Mouse (Mus musculus) kidney, postnatal 4 days (tissue): Measurements from ENCODE around the gene Fabp6.

Experiments
- DNase-seq, 2 experiments: peaks; one replicate each; pipeline ENCODE4 v3.0.0; 2021; ENCODE audit warnings: mixed read lengths in 2 of 2

The Fabp6 gene

GRCm38 (mm10) chr11:43601440-43601839 lies at the start of gene Fabp6:
Fabp6 (minus strand) TSS chr11:43601540.
- no peak for DNase-seq

- peak in 1 of 2 experiments; percentile 20 for DNase-seq
These were observed 43.9 kb upstream of the Fabp6 start for GRCm38 (mm10) chr11:43645286-43645685.

- DNase-seq = peak; percentile 89 to 93
These were observed 41.8 kb upstream of the Fabp6 start for GRCm38 (mm10) chr11:43643180-43643591.

GRCm38 (mm10) chr11:43638486-43638885 lies 37.1 kb upstream of the Fabp6 start:
- DNase-seq = no peak

DNA sequence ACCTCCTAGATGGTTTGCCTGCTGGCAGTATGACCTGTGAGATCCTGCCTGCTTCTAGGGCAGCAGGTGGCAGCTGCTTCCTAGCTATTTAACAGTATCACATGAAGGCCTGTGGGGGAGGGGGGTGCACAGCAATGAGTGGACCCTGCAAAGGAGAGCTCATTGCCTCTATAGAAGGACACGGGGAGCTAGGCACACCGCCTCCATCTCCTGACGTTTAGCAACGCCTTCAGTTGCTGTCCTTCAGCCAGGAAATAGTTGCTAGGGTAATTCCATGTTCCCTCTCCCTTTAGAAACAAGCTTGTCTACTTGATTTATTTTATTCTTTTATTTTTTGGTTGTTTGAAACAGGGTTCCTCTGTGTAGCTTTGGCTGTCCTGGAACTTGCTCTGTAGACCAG lies 35.4 kb upstream of the Fabp6 start:
- DNase-seq = peak in 1 of 2 experiments; percentile 20

DNA sequence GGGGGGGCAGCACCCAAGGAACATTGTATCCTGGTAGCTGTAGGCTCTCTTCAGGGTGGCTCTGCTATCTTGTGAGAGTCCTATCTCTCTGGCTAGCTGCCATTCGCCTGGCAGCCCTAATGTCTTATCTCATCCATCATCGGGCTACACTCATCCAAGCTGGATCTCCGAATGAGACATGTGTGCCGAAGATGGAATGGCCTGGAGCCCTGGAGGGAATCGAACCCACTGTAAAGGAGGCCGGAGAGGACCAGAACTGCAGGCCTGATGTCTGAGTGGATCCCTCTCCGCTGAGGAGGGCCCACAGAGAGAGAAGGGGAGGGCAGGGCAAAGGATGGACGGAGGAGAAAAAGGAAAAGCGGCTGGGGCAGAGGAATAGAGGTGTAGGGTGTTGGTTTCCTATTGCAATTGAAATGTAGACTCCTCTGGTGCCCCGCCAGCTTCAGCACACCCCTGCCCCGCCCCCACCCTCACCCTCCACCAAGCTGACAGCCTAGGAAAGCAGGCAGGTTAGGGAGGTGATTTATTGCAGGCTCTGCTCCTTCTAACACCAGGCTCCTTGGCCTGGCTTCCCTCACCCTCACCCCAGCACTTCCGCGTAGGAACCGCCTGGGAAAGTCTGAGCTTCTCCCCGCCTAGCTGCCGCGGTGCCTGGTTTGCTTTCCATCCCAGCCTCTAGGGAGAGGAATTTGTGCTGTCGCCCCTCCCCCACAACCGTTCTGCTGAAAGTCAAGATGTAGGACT lies 32.5 kb upstream of the Fabp6 start:
- DNase-seq = peak; percentile 89 to 93

DNA sequence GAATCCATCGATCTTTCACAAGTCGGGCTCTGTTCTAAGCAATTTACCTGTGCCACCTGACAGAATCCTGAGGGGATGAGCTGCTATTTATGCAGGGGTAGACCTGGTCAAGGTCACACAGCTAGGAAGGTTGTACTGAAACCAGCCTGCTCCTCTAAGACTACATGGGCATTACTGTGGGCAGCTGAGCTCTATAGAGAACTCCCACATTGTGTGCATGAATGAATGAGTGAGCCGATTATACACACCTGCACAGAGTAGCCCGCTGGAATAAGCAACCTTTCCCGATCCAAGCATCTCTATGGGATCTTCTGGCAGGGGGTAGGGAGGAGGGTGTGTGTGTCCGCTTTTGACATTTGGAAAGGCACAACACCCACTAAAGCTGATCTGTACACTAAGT lies 31.8 kb upstream of the Fabp6 start:
- no peak for DNase-seq

DNA sequence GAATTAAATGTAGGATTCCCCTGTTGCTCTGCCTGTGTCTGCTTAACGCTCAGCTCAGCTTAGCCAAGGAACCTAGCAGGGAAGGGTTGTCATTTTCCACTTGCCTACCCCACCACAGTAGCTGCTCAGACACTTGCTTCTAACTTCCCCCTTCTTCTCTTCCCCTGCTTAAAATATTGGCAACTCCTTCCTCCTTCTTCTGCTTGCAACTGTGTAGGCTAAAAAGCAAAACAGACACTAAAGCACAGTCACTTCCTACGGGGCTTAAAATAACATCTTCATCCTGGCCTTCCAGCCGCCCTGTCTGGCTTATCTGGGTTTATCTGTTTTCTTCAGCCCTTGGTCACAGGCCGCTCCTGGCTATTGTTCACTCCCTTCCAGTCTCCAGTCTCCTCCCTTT lies 31.2 kb upstream of the Fabp6 start:
- no peak for DNase-seq

DNA sequence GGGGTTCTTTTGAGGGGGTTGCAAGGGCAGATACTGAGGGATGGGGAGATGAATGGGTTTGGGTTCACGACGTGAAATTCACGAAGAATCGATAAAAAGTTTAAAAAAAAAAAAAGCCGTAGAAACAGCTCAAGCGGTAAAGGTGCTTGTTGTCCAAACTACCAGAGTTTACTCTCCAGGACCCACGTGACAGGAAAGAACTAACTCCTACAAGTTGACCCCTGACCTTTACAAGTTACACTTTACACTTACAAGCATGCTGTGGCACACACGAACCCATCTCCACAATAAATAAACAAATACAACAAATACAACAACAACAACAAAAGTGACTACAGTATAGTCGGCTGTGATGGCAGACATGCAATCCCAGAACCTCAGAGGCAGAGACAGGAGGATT lies 30.3 kb upstream of the Fabp6 start:
- DNase-seq = no peak

DNA sequence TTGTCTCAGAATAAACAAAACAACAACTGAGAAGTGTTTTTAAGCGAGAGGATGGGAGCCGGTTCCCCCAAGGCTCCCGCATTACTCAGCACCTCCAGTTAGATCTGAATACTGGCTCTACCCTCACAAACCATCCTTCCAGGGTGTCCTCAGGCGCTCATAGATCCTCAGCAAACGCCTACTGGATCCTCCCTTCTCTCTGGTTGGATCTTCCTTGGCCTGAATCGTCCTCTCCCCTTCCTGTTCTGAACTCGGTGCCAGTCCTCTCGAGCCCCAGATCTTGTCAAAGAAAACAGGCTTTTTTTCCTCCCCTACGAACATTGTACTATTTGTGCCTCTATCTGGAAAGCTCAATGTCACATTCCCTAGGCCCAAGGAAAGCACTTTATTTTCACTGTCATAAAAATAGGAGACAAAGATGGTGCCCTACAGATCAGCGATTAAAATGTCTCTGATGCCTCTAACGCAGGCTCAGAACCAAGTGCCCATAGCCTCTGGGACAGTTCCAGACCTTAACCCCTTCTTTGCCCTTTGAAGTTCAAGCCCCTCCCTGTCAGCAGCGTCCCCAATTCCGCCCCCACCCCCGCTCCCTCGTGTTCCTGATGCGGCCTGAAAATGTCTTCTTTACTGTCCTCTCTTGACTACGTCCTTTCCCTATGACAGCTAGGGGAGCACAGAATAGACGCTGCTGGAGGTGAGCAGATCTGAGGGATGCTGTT lies 25.7 kb upstream of the Fabp6 start:
- no peak for DNase-seq

DNA sequence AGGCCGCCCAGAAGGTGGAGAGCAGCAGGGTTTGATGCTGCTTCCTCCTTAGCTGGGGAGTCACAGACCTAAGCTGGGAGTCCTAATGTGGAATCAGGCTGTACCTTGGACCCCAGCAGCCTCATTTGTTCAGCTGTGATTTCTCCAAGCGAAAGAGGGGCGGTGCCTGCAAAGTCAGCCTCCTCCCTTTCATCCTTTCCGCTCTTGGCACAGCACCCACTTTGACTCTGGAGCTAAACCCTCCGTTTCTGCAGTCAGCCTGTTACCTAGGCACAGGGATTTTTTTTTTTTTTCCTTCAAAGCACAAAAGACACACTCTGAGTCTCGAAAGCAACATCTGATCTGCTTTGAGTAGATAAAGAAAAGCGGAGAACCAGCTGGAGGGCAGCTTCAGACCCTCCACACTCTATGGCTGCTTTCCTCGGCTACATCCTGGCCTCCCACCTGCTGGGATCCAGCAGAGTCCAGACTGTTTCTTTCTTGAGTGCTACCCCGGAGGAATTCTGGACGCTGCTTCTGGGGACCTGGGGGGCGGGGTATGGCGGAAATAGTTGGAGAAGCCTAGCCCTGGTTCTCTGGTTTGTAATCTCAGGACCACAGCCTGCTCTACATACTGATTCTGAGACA lies 25.1 kb upstream of the Fabp6 start:
- peak; percentile 78 to 86 for DNase-seq

DNA sequence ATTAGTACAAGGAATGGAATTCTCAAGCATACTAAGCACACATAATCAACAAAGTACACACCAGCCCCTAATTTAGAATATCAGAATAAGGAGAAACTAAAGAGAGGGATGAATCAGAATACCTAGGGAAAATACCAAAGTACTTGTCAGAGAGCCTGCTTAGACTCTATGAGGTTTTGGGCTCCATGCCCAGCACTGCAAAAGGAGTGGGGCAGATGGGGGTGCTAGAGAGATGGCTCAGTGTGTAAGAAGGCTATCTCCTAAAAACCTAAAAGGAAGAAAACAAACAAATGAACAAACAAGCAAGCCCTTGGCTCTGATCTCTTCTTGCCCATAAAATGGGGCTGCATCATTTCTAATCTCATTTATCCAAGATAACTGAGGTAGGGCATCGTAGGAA lies 23.0 kb upstream of the Fabp6 start:
- DNase-seq = no peak

- DNase-seq = peak; percentile 60 to 72
These were observed 20.4 kb upstream of the Fabp6 start for GRCm38 (mm10) chr11:43621769-43622168.

DNA sequence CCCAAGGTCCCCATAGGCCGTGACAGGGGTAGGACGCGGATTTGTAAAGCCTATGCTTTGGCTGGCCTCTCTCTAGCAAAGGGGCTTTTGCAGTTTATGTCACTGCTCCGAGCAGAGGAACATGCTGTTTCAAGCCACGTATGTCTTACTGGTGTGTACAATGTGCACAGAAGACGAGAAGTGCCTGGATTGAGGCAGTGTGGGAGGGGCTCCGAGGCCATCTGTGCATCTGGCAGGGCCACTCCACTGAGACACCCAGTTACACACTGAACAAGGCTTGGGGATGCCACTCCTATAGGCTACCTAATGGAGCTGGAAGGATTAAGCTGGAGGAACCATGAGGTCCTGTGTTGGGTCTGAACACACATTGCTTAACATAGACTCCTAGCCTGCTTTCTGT lies 17.1 kb upstream of the Fabp6 start:
- DNase-seq = no peak

DNA sequence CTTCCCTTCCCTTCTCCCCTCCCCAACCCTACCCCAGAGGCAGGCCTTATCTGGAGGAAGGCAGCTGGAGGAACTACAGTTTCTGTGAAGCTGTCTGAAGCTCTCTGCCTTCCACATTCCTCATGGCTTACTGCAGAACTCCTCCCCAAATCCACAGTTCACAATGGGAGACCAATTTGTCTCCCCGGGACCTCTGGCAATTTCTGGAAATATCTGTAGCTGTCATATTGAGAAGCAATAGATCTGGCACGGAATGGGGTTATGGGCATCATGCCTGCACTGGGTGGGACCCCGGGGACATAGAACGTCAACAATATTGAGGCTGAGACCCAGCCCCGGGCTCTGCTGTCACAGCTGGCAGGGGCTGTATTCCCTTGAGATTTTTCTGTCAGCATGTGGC lies 16.6 kb upstream of the Fabp6 start:
- peak; percentile 49 to 58 for DNase-seq

- peak; percentile 89 to 91 for DNase-seq
These were observed 11.6 kb upstream of the Fabp6 start for GRCm38 (mm10) chr11:43612834-43613488.

GRCm38 (mm10) chr11:43610662-43611033 lies 9.3 kb upstream of the Fabp6 start:
- DNase-seq = no peak

- no peak for DNase-seq
These were observed 8.8 kb upstream of the Fabp6 start for GRCm38 (mm10) chr11:43610006-43610661.

- no peak for DNase-seq
These were observed 7.1 kb upstream of the Fabp6 start for GRCm38 (mm10) chr11:43608440-43608839.

GRCm38 (mm10) chr11:43605859-43606258 lies 4.5 kb upstream of the Fabp6 start:
- no peak for DNase-seq

DNA sequence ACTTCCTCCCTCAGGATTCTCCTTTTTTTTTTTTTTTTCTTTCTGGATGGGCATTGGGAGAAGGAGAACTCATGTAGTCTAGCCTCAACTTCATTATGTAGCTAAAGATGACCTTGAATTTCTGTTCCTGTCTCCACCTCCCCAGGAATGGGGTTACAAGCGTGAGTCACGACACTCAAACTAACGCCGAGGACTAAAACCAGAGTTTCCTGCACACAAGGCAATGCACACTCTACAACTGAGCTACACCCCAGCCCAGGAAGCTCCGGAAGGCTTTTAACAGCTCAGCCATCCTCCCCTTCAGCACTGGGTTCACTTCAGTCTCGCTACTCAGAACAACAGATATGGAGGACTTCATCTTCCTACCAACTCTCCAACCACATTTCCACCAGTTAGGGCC lies 3.6 kb upstream of the Fabp6 start:
- DNase-seq = no peak

GRCm38 (mm10) chr11:43604207-43604606 lies 2.9 kb upstream of the Fabp6 start:
- no peak for DNase-seq

- no peak for DNase-seq
These were observed 11.7 kb downstream of the Fabp6 start for GRCm38 (mm10) chr11:43589530-43590072.
